Mouse (Mus musculus) megakaryocyte, embryonic 14.5 days (primary cell): ENCODE data around the gene Pom121l2.

Source experiments
- FLI1 ChIP-seq: IDR thresholded peaks from 2 replicates; pipeline ENCODE4 v1.6.1; 2012; ENCODE audit warnings: low read length, inconsistent platforms, mixed read lengths
- GATA1 ChIP-seq: IDR thresholded peaks from 3 replicates; pipeline ENCODE4 v1.6.1; 2012; ENCODE audit warnings: mixed read lengths, low read length, inconsistent platforms, borderline replicate concordance

DNA sequence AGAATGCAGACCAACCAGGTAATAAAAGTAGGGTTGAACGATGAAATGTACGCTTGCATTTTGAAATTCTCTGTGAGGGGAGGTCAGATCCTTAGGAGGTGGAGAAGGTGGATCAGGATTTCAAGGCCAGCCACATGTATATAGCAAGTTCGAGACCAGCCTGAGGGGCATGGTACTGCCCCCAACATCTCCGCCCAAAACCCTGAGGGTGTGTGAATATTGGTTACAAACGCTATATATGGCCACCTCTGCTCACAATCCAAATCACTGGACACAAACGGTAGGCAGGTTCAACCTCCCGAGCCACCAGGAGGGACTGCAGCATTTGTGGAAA, 36.4 kb upstream of the Pom121l2 start:
- no peak for TF ChIP-seq FLI1
- no peak for TF ChIP-seq GATA1
